Comparison of ENCODE assay signal across 10 mouse cellular contexts in genomic region chr11:78023607-78024006, GRCm38 (mm10). TPM values are rescaled to one million over a fixed set of nuclear protein-coding genes. Genes with fewer than 3 reads are reported as not detected.
DNase-seq lines count a peak whose midpoint lies in the region; ATAC-seq and TF ChIP-seq lines count a peak whose summit lies in the region.
"Had no signal": no experiment of that assay in that cellular context is flagged by ENCODE, and none has a peak within 500 bp of the region (broad histone marks: within the 10 kb centered on the region; RNA-seq: fewer than 3 reads in every experiment).

No protein-coding gene starts in this region.

- 82% methylated on average over 8 of the region's 8 CpGs for WGBS in lung, adult 2 months

- H3K4me1 ChIP-seq in lung, adult 2 months (ENCODE audit: control insufficient read depth, insufficient read depth, low read length): no peaks in the 10 kb centered on the region
- H3K4me1 ChIP-seq: heart, embryonic 15.5 days had no signal

- peak; percentile 19 for ATAC-seq in activated CD4-positive, CD25-positive, alpha-beta regulatory T cell, adult 4 months
- peak; percentile 77 for ATAC-seq in megakaryocyte progenitor cell, adult 5-6 weeks (replicated peaks; ENCODE audit: poor library complexity)

- TF ChIP-seq POLR2A in lung, adult 2 months (IDR thresholded peaks at IDR 0.05; ENCODE audit: borderline replicate concordance, extremely low read depth, low read depth, low read length): no peak

- peak; percentile 13; the same call in 1 of the 2 replicates for TF ChIP-seq CTCF in lung, adult 2 months (IDR thresholded peaks at IDR 0.05; ENCODE audit: insufficient read depth, low read length)

- H3K4me3 ChIP-seq in lung, adult 2 months (replicated peaks; ENCODE audit: extremely low read depth, low read depth, low read length): no peak overlapping the region
- H3K4me3 ChIP-seq: heart, embryonic 15.5 days; megakaryocyte, embryonic 14.5 days had no signal

- peak; percentile 44 to 55 for DNase-seq in cerebellum, postnatal 4 days (ENCODE audit: low spot score in 2 of 2)
- no peak for DNase-seq in cerebellum, adult 11-12 months
- no peak for DNase-seq in lung, adult 2 months
- no peak for DNase-seq in lung, postnatal 25 days (ENCODE audit: low spot score)
- no peak for DNase-seq in layer of hippocampus, adult 9-10 months (ENCODE audit: low spot score)
- DNase-seq in gastrocnemius, postnatal 4 days (ENCODE audit: low spot score in 2 of 2): no peak

RNA-seq across cellular contexts. Expression of gene Dhrs13, which starts 8.5 kb away (rescaled TPM):
- polyA plus RNA-seq in lung, adult 2 months (2012; rRNA removed): 7.9 and 8.7 TPM in 2 replicates
- polyA plus RNA-seq in activated CD4-positive, CD25-positive, alpha-beta regulatory T cell, adult 4 months (2017; shearing (Covaris generic)): 1 to 10 TPM; 1.3 to 2.4 TPM
- total RNA-seq in megakaryocyte progenitor cell, adult 5-6 weeks (2015): 6.7 and 7.2 TPM in 2 replicates
- total RNA-seq in megakaryocyte progenitor cell, adult 5-6 weeks (2017): 5.6 and 9.7 TPM in 2 replicates
- 1 to 10 TPM; 6.2 to 7.6 TPM for total RNA-seq in gastrocnemius, postnatal 4 days (2021)

RNA-seq across cellular contexts. Expression of gene Flot2, which starts 14.1 kb away (rescaled TPM):
- polyA plus RNA-seq in lung, adult 2 months (2012; rRNA removed): 114 and 145 TPM in 2 replicates
- 10 to 100 TPM; 23.2 to 28.6 TPM for polyA plus RNA-seq in activated CD4-positive, CD25-positive, alpha-beta regulatory T cell, adult 4 months (2017; shearing (Covaris generic))
- total RNA-seq in megakaryocyte progenitor cell, adult 5-6 weeks (2015): 48.8 and 50.2 TPM in 2 replicates
- total RNA-seq in megakaryocyte progenitor cell, adult 5-6 weeks (2017): 71.5 and 75.5 TPM in 2 replicates
- 10 to 100 TPM; 70.3 to 76.4 TPM for total RNA-seq in gastrocnemius, postnatal 4 days (2021)

RNA-seq across cellular contexts. Expression of gene Phf12, which starts 41.1 kb away (rescaled TPM):
- 50.4 and 55.3 TPM in 2 replicates for polyA plus RNA-seq in lung, adult 2 months (2012; rRNA removed)
- polyA plus RNA-seq in activated CD4-positive, CD25-positive, alpha-beta regulatory T cell, adult 4 months (2017; shearing (Covaris generic)): 10 to 100 TPM; 24.8 to 27.2 TPM
- total RNA-seq in megakaryocyte progenitor cell, adult 5-6 weeks (2015): 61.8 and 64.3 TPM in 2 replicates
- 25.9 and 28.8 TPM in 2 replicates for total RNA-seq in megakaryocyte progenitor cell, adult 5-6 weeks (2017)
- 10 to 100 TPM; 35.4 to 39.9 TPM for total RNA-seq in gastrocnemius, postnatal 4 days (2021)

RNA-seq across cellular contexts. Expression of gene Eral1, which starts 56.6 kb away (rescaled TPM):
- 23.9 and 27.8 TPM in 2 replicates for polyA plus RNA-seq in lung, adult 2 months (2012; rRNA removed)
- 10 to 100 TPM; 36.3 to 40.0 TPM for polyA plus RNA-seq in activated CD4-positive, CD25-positive, alpha-beta regulatory T cell, adult 4 months (2017; shearing (Covaris generic))
- total RNA-seq in megakaryocyte progenitor cell, adult 5-6 weeks (2015): 22.3 and 23.8 TPM in 2 replicates
- total RNA-seq in megakaryocyte progenitor cell, adult 5-6 weeks (2017): 25.0 and 26.2 TPM in 2 replicates
- total RNA-seq in gastrocnemius, postnatal 4 days (2021): 10 to 100 TPM; 20.9 to 21.4 TPM

Comparison
In these comparisons a context has a peak if more than half of its experiments do, and no peak if none do; other contexts are left out.
1. DNase-seq: peak in cerebellum, postnatal 4 days (2 of 2); none in cerebellum, adult 11-12 months (single experiment), lung, adult 2 months (single experiment), lung, postnatal 25 days (single experiment), layer of hippocampus, adult 9-10 months (single experiment) and gastrocnemius, postnatal 4 days (0 of 2).